Mouse (Mus musculus) erythroblast, embryonic 14.5 days (primary cell): Measurements from ENCODE around the gene 1700019N19Rik.

Source experiments
- GATA1 ChIP-seq: IDR thresholded peaks from 2 replicates; pipeline ENCODE4 v1.6.1; 2012; ENCODE audit warnings: low read length, inconsistent platforms, mixed read lengths
- TAL1 ChIP-seq: IDR thresholded peaks from 3 replicates; pipeline ENCODE4 v1.6.1; 2012; ENCODE audit warnings: low read length, inconsistent platforms, mixed read lengths

- TF ChIP-seq TAL1 (no peak), GATA1 (no peak)
Observed at GRCm38 (mm10) chr19:58833639-58834180, 39.4 kb upstream of the 1700019N19Rik start.
